Mouse (Mus musculus): ENCODE results near the gene Tgfbr2. TPM values are rescaled to one million over a fixed set of nuclear protein-coding genes. Genes with fewer than 3 reads are reported as not detected.

Gene Tgfbr2
- polyA plus RNA-seq, 1 experiment: 11.8 TPM

GRCm38 (mm10) chr9:116183035-116183434, 7.9 kb upstream of the Tgfbr2 start:
- no peak for TF ChIP-seq CTCF (IDR thresholded peaks at IDR 0.05; ENCODE audit: extremely low read depth, insufficient read depth, low read length)
- no peak for TF ChIP-seq POLR2A (IDR thresholded peaks at IDR 0.05; ENCODE audit: extremely low read depth, insufficient read depth, low read length)
- H3K27ac ChIP-seq (ENCODE audit: insufficient read depth, low read length): no peak overlapping the region
- no peak overlapping the region for H3K4me3 ChIP-seq (ENCODE audit: insufficient read depth, low read length)
- no peaks in the 10 kb centered on the region for H3K4me1 ChIP-seq (ENCODE audit: control insufficient read depth, insufficient read depth, low read length)

- Histone ChIP-seq H3K4me3 (ENCODE audit: insufficient read depth, low read length) (no peak overlapping the region), H3K27ac (ENCODE audit: insufficient read depth, low read length) (no peak overlapping the region), H3K4me1 (ENCODE audit: control insufficient read depth, insufficient read depth, low read length) (no peaks in the 10 kb centered on the region)
- TF ChIP-seq CTCF (IDR thresholded peaks at IDR 0.05; ENCODE audit: extremely low read depth, insufficient read depth, low read length): no peak
- TF ChIP-seq POLR2A (IDR thresholded peaks at IDR 0.05; ENCODE audit: extremely low read depth, insufficient read depth, low read length): no peak
Observed at GRCm38 (mm10) chr9:116181608-116182007, 6.4 kb upstream of the Tgfbr2 start.

GRCm38 (mm10) chr9:116178151-116178550, 3.0 kb upstream of the Tgfbr2 start:
- H3K27ac ChIP-seq (ENCODE audit: insufficient read depth, low read length): no peak overlapping the region
- no peak overlapping the region for H3K4me3 ChIP-seq (ENCODE audit: insufficient read depth, low read length)
- TF ChIP-seq POLR2A (IDR thresholded peaks at IDR 0.05; ENCODE audit: extremely low read depth, insufficient read depth, low read length) (no peak), CTCF (IDR thresholded peaks at IDR 0.05; ENCODE audit: extremely low read depth, insufficient read depth, low read length) (no peak)

GRCm38 (mm10) chr9:116177108-116177507, 1.9 kb upstream of the Tgfbr2 start:
- H3K4me3 ChIP-seq (ENCODE audit: insufficient read depth, low read length): no peak overlapping the region
- TF ChIP-seq CTCF (IDR thresholded peaks at IDR 0.05; ENCODE audit: extremely low read depth, insufficient read depth, low read length) (no peak), POLR2A (IDR thresholded peaks at IDR 0.05; ENCODE audit: extremely low read depth, insufficient read depth, low read length) (no peak)
- H3K27ac ChIP-seq (ENCODE audit: insufficient read depth, low read length): no peak overlapping the region
- no peaks in the 10 kb centered on the region for H3K4me1 ChIP-seq (ENCODE audit: control insufficient read depth, insufficient read depth, low read length)

More at GRCm38 (mm10) chr9:116178151-116178550, 3.0 kb upstream of the Tgfbr2 start:
- no peaks in the 10 kb centered on the region for H3K4me1 ChIP-seq (ENCODE audit: control insufficient read depth, insufficient read depth, low read length)

- H3K27ac ChIP-seq (ENCODE audit: insufficient read depth, low read length): peak overlapping the region; percentile 95
- H3K4me1 ChIP-seq (ENCODE audit: control insufficient read depth, insufficient read depth, low read length): no peaks in the 10 kb centered on the region
- peak overlapping the region; percentile 53 for H3K4me3 ChIP-seq (ENCODE audit: insufficient read depth, low read length)
- no peak for TF ChIP-seq CTCF (IDR thresholded peaks at IDR 0.05; ENCODE audit: extremely low read depth, insufficient read depth, low read length)
- no peak for TF ChIP-seq POLR2A (IDR thresholded peaks at IDR 0.05; ENCODE audit: extremely low read depth, insufficient read depth, low read length)
Observed at GRCm38 (mm10) chr9:116175488-116176115, 442 bp upstream of the Tgfbr2 start.

GRCm38 (mm10) chr9:116173473-116174170, 1.5 kb downstream of the Tgfbr2 start:
- Histone ChIP-seq H3K4me3 (ENCODE audit: insufficient read depth, low read length) (peak overlapping the region; percentile 53), H3K27ac (ENCODE audit: insufficient read depth, low read length) (peak overlapping the region; percentile 94), H3K4me1 (ENCODE audit: control insufficient read depth, insufficient read depth, low read length) (no peaks in the 10 kb centered on the region)
- no peak for TF ChIP-seq POLR2A (IDR thresholded peaks at IDR 0.05; ENCODE audit: extremely low read depth, insufficient read depth, low read length)
- no peak for TF ChIP-seq CTCF (IDR thresholded peaks at IDR 0.05; ENCODE audit: extremely low read depth, insufficient read depth, low read length)

GRCm38 (mm10) chr9:116173059-116173458, 2.1 kb downstream of the Tgfbr2 start:
- TF ChIP-seq POLR2A (IDR thresholded peaks at IDR 0.05; ENCODE audit: extremely low read depth, insufficient read depth, low read length) (no peak), CTCF (IDR thresholded peaks at IDR 0.05; ENCODE audit: extremely low read depth, insufficient read depth, low read length) (no peak)
- Histone ChIP-seq H3K4me1 (ENCODE audit: control insufficient read depth, insufficient read depth, low read length) (no peaks in the 10 kb centered on the region), H3K4me3 (ENCODE audit: insufficient read depth, low read length) (no peak overlapping the region), H3K27ac (ENCODE audit: insufficient read depth, low read length) (no peak overlapping the region)

- no peak for TF ChIP-seq POLR2A (IDR thresholded peaks at IDR 0.05; ENCODE audit: extremely low read depth, insufficient read depth, low read length)
- no peak for TF ChIP-seq CTCF (IDR thresholded peaks at IDR 0.05; ENCODE audit: extremely low read depth, insufficient read depth, low read length)
- H3K4me3 ChIP-seq (ENCODE audit: insufficient read depth, low read length): no peak overlapping the region
- no peaks in the 10 kb centered on the region for H3K4me1 ChIP-seq (ENCODE audit: control insufficient read depth, insufficient read depth, low read length)
- H3K27ac ChIP-seq (ENCODE audit: insufficient read depth, low read length): no peak overlapping the region
Observed at GRCm38 (mm10) chr9:116169067-116169466, 6.1 kb downstream of the Tgfbr2 start.

GRCm38 (mm10) chr9:116167304-116167880, 7.8 kb downstream of the Tgfbr2 start:
- TF ChIP-seq POLR2A (IDR thresholded peaks at IDR 0.05; ENCODE audit: extremely low read depth, insufficient read depth, low read length) (no peak), CTCF (IDR thresholded peaks at IDR 0.05; ENCODE audit: extremely low read depth, insufficient read depth, low read length) (no peak)
- H3K4me1 ChIP-seq (ENCODE audit: control insufficient read depth, insufficient read depth, low read length): no peaks in the 10 kb centered on the region

More at GRCm38 (mm10) chr9:116167304-116167880, 7.8 kb downstream of the Tgfbr2 start:
- no peak overlapping the region for H3K27ac ChIP-seq (ENCODE audit: insufficient read depth, low read length)
- no peak overlapping the region for H3K4me3 ChIP-seq (ENCODE audit: insufficient read depth, low read length)

All from cortical plate, adult 2 months (tissue).